Mouse (Mus musculus) embryonic facial prominence, embryonic 12.5 days (tissue): Measurements from ENCODE around the gene Phlda3. TPM values are rescaled to one million over a fixed set of nuclear protein-coding genes. Genes with fewer than 3 reads are reported as not detected.
A peak's percentile ranks its signal among the peaks of the same experiment; 100 is the strongest.

Experiments used
- ATAC-seq: fragments of 200-750 bp; cut with Nextera tagmentation; 2 replicates; pipeline ENCODE4 v1.8.0; 2017; ENCODE audit not compliant: insufficient number of reproducible peaks, insufficient read depth, low FRiP score, low TSS enrichment
- H3K27ac ChIP-seq: fragments of 300-500 bp; sonication (generic); 2 replicates; pipeline ENCODE4 v1.5.1; 2016; ENCODE audit warnings: mild to moderate bottlenecking
- H3K27me3 ChIP-seq: fragments of 300-500 bp; sonication (generic); 2 replicates; pipeline ENCODE4 v1.6.1; 2016; ENCODE audit warnings: mild to moderate bottlenecking, moderate library complexity
- H3K36me3 ChIP-seq: fragments of 300-500 bp; sonication (generic); 2 replicates; pipeline ENCODE4 v1.6.1; 2016; ENCODE audit warnings: mild to moderate bottlenecking
- H3K4me1 ChIP-seq: fragments of 300-500 bp; sonication (generic); 2 replicates; pipeline ENCODE4 v1.6.1; 2016
- H3K4me2 ChIP-seq: fragments of 300-500 bp; sonication (generic); replicated peaks from 2 replicates; pipeline ENCODE4 v1.6.1; 2016; ENCODE audit warnings: mild to moderate bottlenecking, moderate library complexity
- H3K4me3 ChIP-seq: fragments of 300-500 bp; sonication (generic); 2 replicates; pipeline ENCODE4 v1.5.1; 2016; ENCODE audit warnings: mild to moderate bottlenecking
- H3K9ac ChIP-seq: fragments of 300-500 bp; sonication (generic); 2 replicates; pipeline ENCODE4 v1.6.1; 2016; ENCODE audit warnings: mild to moderate bottlenecking, moderate library complexity
- H3K9me3 ChIP-seq: fragments of 300-500 bp; sonication (generic); 2 replicates; pipeline ENCODE4 v1.6.1; 2016; ENCODE audit warnings: mild to moderate bottlenecking, moderate library complexity
- WGBS: fragments of 180-500 bp; shearing (Covaris S2); methylation state at CpG from one replicate; pipeline ENCODE4 v1.1.7; 2016; 5-methylcytosine and 5-hydroxymethylcytosine counted together
- polyA plus RNA-seq: library from polyadenylated mRNA; unstranded; fragments of >200 nt; fragmentation: Nextera tagmentation; extraction: Ambion mirVana; gene quantifications from 2 replicates; pipeline ENCODE4 v1.2.1, GENCODE M21; 2016

Phlda3 gene
- polyA plus RNA-seq, 1 experiment from 2014 or later = 52.8 TPM

- 0 out of 2 replicates have a peak overlapping the region, but pooled peaks have one; percentile 22 for H3K4me3 ChIP-seq
- no peak overlapping the region for H3K9ac ChIP-seq
- WGBS = 35% methylated on average over 20 of the region's 20 CpGs
- H3K36me3 ChIP-seq = no peaks in the 10 kb centered on the region
- peak overlapping the region; percentile 43 for H3K4me2 ChIP-seq
- H3K4me1 ChIP-seq = peaks cover 24% of the 10 kb centered on the region
- H3K27me3 ChIP-seq = 0 out of 2 replicates have a peak, but pooled peaks cover 11% of the 10 kb centered on the region
- ATAC-seq = peak; percentile 61; the same call in 1 of the 2 replicates
- no peaks in the 10 kb centered on the region for H3K9me3 ChIP-seq
- H3K27ac ChIP-seq = peak overlapping the region; percentile 42; the same call in 1 of the 2 replicates
Observed at GRCm38 (mm10) chr1:135794216-135795134, 28.6 kb downstream of the Phlda3 start.

GRCm38 (mm10) chr1:135798492-135798891 is 32.6 kb downstream of the Phlda3 start:
- Histone ChIP-seq H3K4me3 (no peak overlapping the region), H3K27me3 (0 out of 2 replicates have a peak, but pooled peaks cover 7% of the 10 kb centered on the region), H3K4me2 (no peak overlapping the region), H3K27ac (no peak overlapping the region), H3K9ac (no peak overlapping the region), H3K9me3 (no peaks in the 10 kb centered on the region), H3K4me1 (peaks cover 28% of the 10 kb centered on the region), H3K36me3 (no peaks in the 10 kb centered on the region)
- ATAC-seq = no peak
- WGBS = 69% methylated on average over 1 of the region's 1 CpGs

- 58% methylated on average over 8 of the region's 8 CpGs for WGBS
- peaks cover 21% of the 10 kb centered on the region for H3K4me1 ChIP-seq
- no peak overlapping the region for H3K27ac ChIP-seq
- H3K9me3 ChIP-seq = no peaks in the 10 kb centered on the region
- H3K4me2 ChIP-seq = no peak overlapping the region
- no peak; the same call in 1 of the 2 replicates for ATAC-seq
- no peak overlapping the region for H3K9ac ChIP-seq
- H3K4me3 ChIP-seq = no peak overlapping the region
- H3K36me3 ChIP-seq = no peaks in the 10 kb centered on the region
- 0 out of 2 replicates have a peak, but pooled peaks cover 3% of the 10 kb centered on the region for H3K27me3 ChIP-seq
Observed at GRCm38 (mm10) chr1:135799109-135799627, 33.2 kb downstream of the Phlda3 start.

GRCm38 (mm10) chr1:135800192-135800950 is 34.5 kb downstream of the Phlda3 start:
- Histone ChIP-seq H3K4me2 (no peak overlapping the region), H3K36me3 (no peaks in the 10 kb centered on the region), H3K9ac (no peak overlapping the region), H3K4me1 (peaks cover 13% of the 10 kb centered on the region; the same call in 1 of the 2 replicates), H3K4me3 (no peak overlapping the region), H3K9me3 (no peaks in the 10 kb centered on the region), H3K27me3 (no peaks in the 10 kb centered on the region), H3K27ac (no peak overlapping the region)
- no peak for ATAC-seq
- WGBS = 54% methylated on average over 8 of the region's 8 CpGs

DNA sequence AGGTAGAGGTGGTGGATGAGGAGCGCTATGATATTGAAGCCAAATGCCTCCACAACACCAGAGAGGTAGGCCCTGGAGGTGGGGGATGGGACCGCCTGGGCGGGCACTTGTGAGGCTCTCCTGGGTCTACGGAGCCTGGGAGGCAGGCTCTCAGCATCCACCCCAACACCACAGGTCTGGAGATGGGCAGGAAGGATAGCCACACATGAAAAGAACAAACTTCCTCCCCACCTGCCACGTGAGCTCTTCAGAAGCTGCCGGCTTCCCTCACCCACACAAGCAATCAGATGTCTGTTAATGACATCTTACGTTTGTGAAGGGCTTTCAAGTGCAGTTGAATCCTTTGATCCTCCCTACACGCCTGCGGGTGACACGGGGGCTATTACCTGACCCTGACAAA is 41.6 kb downstream of the Phlda3 start:
- H3K36me3 ChIP-seq = no peaks in the 10 kb centered on the region
- no peaks in the 10 kb centered on the region for H3K9me3 ChIP-seq
- H3K27me3 ChIP-seq = no peaks in the 10 kb centered on the region
- no peak overlapping the region for H3K4me3 ChIP-seq
- no peak overlapping the region for H3K9ac ChIP-seq
- ATAC-seq = no peak
- no peak overlapping the region for H3K4me2 ChIP-seq
- 57% methylated on average over 10 of the region's 10 CpGs for WGBS
- no peak overlapping the region for H3K27ac ChIP-seq
- H3K4me1 ChIP-seq = no peaks in the 10 kb centered on the region

- 77% methylated on average over 2 of the region's 2 CpGs for WGBS
- Histone ChIP-seq H3K4me1 (no peaks in the 10 kb centered on the region), H3K27me3 (no peaks in the 10 kb centered on the region), H3K4me2 (no peak overlapping the region), H3K9ac (no peak overlapping the region), H3K27ac (no peak overlapping the region), H3K36me3 (no peaks in the 10 kb centered on the region), H3K4me3 (no peak overlapping the region), H3K9me3 (no peaks in the 10 kb centered on the region)
- no peak for ATAC-seq
Observed at GRCm38 (mm10) chr1:135810180-135810579, 44.3 kb downstream of the Phlda3 start.

GRCm38 (mm10) chr1:135811016-135811646 is 45.2 kb downstream of the Phlda3 start:
- ATAC-seq = 0 out of 2 replicates have a peak, but pooled peaks have one; percentile 31
- H3K9ac ChIP-seq = no peak overlapping the region

GRCm38 (mm10) chr1:135812205-135812604 is 46.3 kb downstream of the Phlda3 start:
- Histone ChIP-seq H3K4me1 (no peaks in the 10 kb centered on the region), H3K27me3 (peaks cover 12% of the 10 kb centered on the region), H3K4me3 (no peak overlapping the region), H3K9ac (no peak overlapping the region), H3K9me3 (no peaks in the 10 kb centered on the region), H3K4me2 (no peak overlapping the region), H3K36me3 (no peaks in the 10 kb centered on the region), H3K27ac (no peak overlapping the region)
- no peak for ATAC-seq
- 94% methylated on average over 3 of the region's 3 CpGs for WGBS

More at GRCm38 (mm10) chr1:135811016-135811646, 45.2 kb downstream of the Phlda3 start:
- H3K4me2 ChIP-seq = no peak overlapping the region
- H3K27me3 ChIP-seq = peaks cover 2% of the 10 kb centered on the region; the same call in 1 of the 2 replicates
- no peak overlapping the region for H3K4me3 ChIP-seq
- no peaks in the 10 kb centered on the region for H3K9me3 ChIP-seq
- H3K36me3 ChIP-seq = no peaks in the 10 kb centered on the region
- H3K4me1 ChIP-seq = no peaks in the 10 kb centered on the region
- 34% methylated on average over 7 of the region's 7 CpGs for WGBS
- no peak overlapping the region for H3K27ac ChIP-seq

DNA sequence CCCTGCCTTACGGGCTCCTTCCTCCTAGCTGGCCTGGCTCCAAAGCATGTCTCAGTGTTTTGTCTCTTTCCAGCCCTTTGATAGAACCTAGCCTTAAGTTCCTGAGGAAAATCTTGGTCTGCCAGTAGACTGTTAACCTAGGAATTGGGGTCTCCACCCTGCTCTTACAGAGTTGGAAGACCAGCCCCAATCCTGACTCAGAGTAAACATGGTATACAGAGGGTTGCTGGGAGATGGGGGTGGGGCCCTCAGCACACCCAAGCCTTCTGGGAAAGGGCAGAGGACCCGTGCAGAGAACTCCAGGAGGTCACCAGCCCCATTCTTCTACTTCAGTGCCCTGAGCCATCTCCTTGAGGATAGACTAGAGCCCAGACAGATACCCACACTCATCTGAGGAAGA is 46.7 kb downstream of the Phlda3 start:
- no peak overlapping the region for H3K4me2 ChIP-seq
- no peak overlapping the region for H3K27ac ChIP-seq
- H3K9ac ChIP-seq = no peak overlapping the region; the same call in 1 of the 2 replicates
- no peaks in the 10 kb centered on the region for H3K9me3 ChIP-seq
- no peak overlapping the region for H3K4me3 ChIP-seq
- H3K27me3 ChIP-seq = peaks cover 16% of the 10 kb centered on the region
- H3K4me1 ChIP-seq = no peaks in the 10 kb centered on the region
- WGBS = 59% methylated on average over 2 of the region's 2 CpGs
- ATAC-seq = no peak
- H3K36me3 ChIP-seq = no peaks in the 10 kb centered on the region

- Histone ChIP-seq H3K4me2 (no peak overlapping the region), H3K9me3 (no peaks in the 10 kb centered on the region), H3K27ac (no peak overlapping the region), H3K36me3 (no peaks in the 10 kb centered on the region), H3K4me3 (no peak overlapping the region), H3K4me1 (no peaks in the 10 kb centered on the region), H3K9ac (no peak overlapping the region; the same call in 1 of the 2 replicates), H3K27me3 (peaks cover 21% of the 10 kb centered on the region)
- ATAC-seq = no peak
- 75% methylated on average over 4 of the region's 4 CpGs for WGBS
Observed at GRCm38 (mm10) chr1:135813071-135813470, 47.2 kb downstream of the Phlda3 start.
